Comparison of ENCODE assay signal across 9 mouse cellular contexts in genomic region chr7:63757136-63757677, GRCm38 (mm10).
DNase-seq lines count a peak whose midpoint lies in the region; ATAC-seq and TF ChIP-seq lines count a peak whose summit lies in the region.
"Had no signal": no experiment of that assay in that cellular context is flagged by ENCODE, and none has a peak within 500 bp of the region (broad histone marks: within the 10 kb centered on the region; RNA-seq: fewer than 3 reads in every experiment).

No protein-coding gene starts in this region.

- H3K9me3 ChIP-seq in heart, embryonic 10.5 days = no peaks in the 10 kb centered on the region
- H3K9me3 ChIP-seq in megakaryocyte, embryonic 14.5 days = peaks cover 8% of the 10 kb centered on the region; the same call in 1 of the 2 replicates
- no peaks in the 10 kb centered on the region for H3K9me3 ChIP-seq in intestine, postnatal 0 days (ENCODE audit: control insufficient read depth)

- TF ChIP-seq EP300 in heart, adult 2 months (IDR thresholded peaks at IDR 0.05; ENCODE audit: insufficient read depth, low read depth, low read length) = no peak

- intact Hi-C loops in heart, adult 2 months (cut with DNase I) = no loop called here

- WGBS in heart, embryonic 10.5 days = 9% methylated on average over 25 of the region's 25 CpGs
- 10% methylated on average over 25 of the region's 25 CpGs for whole genome bisulfite sequencing in heart, adult 2 months
- WGBS in intestine, postnatal 0 days = 7% methylated on average over 25 of the region's 25 CpGs
- WGBS in small intestine, adult 2 months = 11% methylated on average over 25 of the region's 25 CpGs

- no peak for DNase-seq in heart, embryonic 10.5 days (ENCODE audit: low spot score)
- no peak for DNase-seq in heart, adult 2 months
- no peak for DNase-seq in embryo, embryonic 10.5 days (ENCODE audit: low spot score)
- DNase-seq in left cerebral cortex, adult 9 months (ENCODE audit: low spot score in 2 of 2) = no peak
- DNase-seq: gastrocnemius, postnatal 14 days had no signal

- H3K4me3 ChIP-seq in heart, embryonic 10.5 days = peak overlapping the region; percentile 61
- no peak overlapping the region for H3K4me3 ChIP-seq in heart, adult 2 months
- peak overlapping the region; percentile 53 for H3K4me3 ChIP-seq in megakaryocyte, embryonic 14.5 days (replicated peaks)
- H3K4me3 ChIP-seq in intestine, postnatal 0 days (ENCODE audit: low read depth, low read length) = peak overlapping the region; percentile 34; the same call in 1 of the 2 replicates
- peak overlapping the region; percentile 23; the same call in 1 of the 2 replicates for H3K4me3 ChIP-seq in small intestine, adult 2 months (ENCODE audit: low read depth, low read length)

- no peak for TF ChIP-seq CTCF in heart, adult 2 months (IDR thresholded peaks at IDR 0.05)
- TF ChIP-seq CTCF in intestine, postnatal 0 days (IDR thresholded peaks at IDR 0.05; ENCODE audit: low read depth) = no peak
- TF ChIP-seq CTCF in small intestine, adult 2 months (IDR thresholded peaks at IDR 0.05; ENCODE audit: extremely low read depth, insufficient read length, insufficient replicate concordance, low read depth, low read length) = no peak

- peaks cover 29% of the 10 kb centered on the region for H3K4me1 ChIP-seq in heart, embryonic 10.5 days
- H3K4me1 ChIP-seq in heart, adult 2 months (ENCODE audit: control insufficient read depth, insufficient read depth, low read length) = peaks cover 10% of the 10 kb centered on the region
- peaks cover 51% of the 10 kb centered on the region for H3K4me1 ChIP-seq in megakaryocyte, embryonic 14.5 days
- H3K4me1 ChIP-seq in intestine, postnatal 0 days (replicated peaks; ENCODE audit: control insufficient read depth, insufficient read depth, low read length) = no peaks in the 10 kb centered on the region
- peaks cover 5% of the 10 kb centered on the region; the same call in 1 of the 2 replicates for H3K4me1 ChIP-seq in small intestine, adult 2 months (ENCODE audit: control insufficient read depth, insufficient read depth, insufficient read length, low read length)

- H3K9ac ChIP-seq in heart, adult 2 months (ENCODE audit: low read depth, low read length) = no peak overlapping the region
- H3K9ac ChIP-seq in intestine, postnatal 0 days (ENCODE audit: low read depth, low read length) = no peak overlapping the region

- no peak for ATAC-seq in megakaryocyte, adult 5-6 weeks (ENCODE audit: poor library complexity, severe bottlenecking)
- no peak for ATAC-seq in intestine, postnatal 0 days

- peaks cover 96% of the 10 kb centered on the region for H3K27me3 ChIP-seq in heart, embryonic 10.5 days (ENCODE audit: insufficient read depth, poor library complexity, severe bottlenecking)
- H3K27me3 ChIP-seq in heart, adult 2 months (ENCODE audit: control insufficient read depth, insufficient read depth, low read length) = peaks cover 9% of the 10 kb centered on the region
- H3K27me3 ChIP-seq in megakaryocyte, embryonic 14.5 days (replicated peaks) = peaks cover 80% of the 10 kb centered on the region
- peaks cover 75% of the 10 kb centered on the region for H3K27me3 ChIP-seq in intestine, postnatal 0 days (replicated peaks; ENCODE audit: control insufficient read depth, insufficient read depth, low read length)
- H3K27me3 ChIP-seq in small intestine, adult 2 months (ENCODE audit: control insufficient read depth, insufficient read depth, low read length) = peaks cover 42% of the 10 kb centered on the region

- H3K4me2 ChIP-seq in intestine, postnatal 0 days (replicated peaks; ENCODE audit: low read depth) = peak overlapping the region; percentile 58; the same call in 1 of the 2 replicates

- no peaks in the 10 kb centered on the region for H3K36me3 ChIP-seq in heart, embryonic 10.5 days
- no peaks in the 10 kb centered on the region for H3K36me3 ChIP-seq in heart, adult 2 months (ENCODE audit: control insufficient read depth, insufficient read depth, low read length)
- H3K36me3 ChIP-seq in megakaryocyte, embryonic 14.5 days (replicated peaks; ENCODE audit: low read length) = no peaks in the 10 kb centered on the region
- no peaks in the 10 kb centered on the region for H3K36me3 ChIP-seq in intestine, postnatal 0 days (ENCODE audit: control insufficient read depth, insufficient read depth)
- no peaks in the 10 kb centered on the region for H3K36me3 ChIP-seq in small intestine, adult 2 months (ENCODE audit: control insufficient read depth, insufficient read depth, low read length)

- TF ChIP-seq POLR2A in heart, adult 2 months (IDR thresholded peaks at IDR 0.05; ENCODE audit: insufficient read depth, low read depth, low read length) = no peak
- no peak for TF ChIP-seq POLR2A in small intestine, adult 2 months (IDR thresholded peaks at IDR 0.05; ENCODE audit: low read depth, low read length)

- no peak overlapping the region for H3K27ac ChIP-seq in heart, embryonic 10.5 days
- H3K27ac ChIP-seq in heart, adult 2 months = no peak overlapping the region
- no peak overlapping the region for H3K27ac ChIP-seq in intestine, postnatal 0 days (ENCODE audit: low read depth, low read length)
- no peak overlapping the region for H3K27ac ChIP-seq in small intestine, adult 2 months (ENCODE audit: insufficient read depth, low read depth, low read length)

- H3K79me2 ChIP-seq in heart, adult 2 months (replicated peaks; ENCODE audit: control insufficient read depth, insufficient read depth, low read length) = no peaks in the 10 kb centered on the region
